Mouse (Mus musculus) liver, adult 2 months (tissue): ENCODE results near the gene Wipf1.

Experiments
- CTCF ChIP-seq: fragments of 200-500 bp; IDR thresholded peaks from 2 replicates; pipeline ENCODE4 v1.5.1; 2011; ENCODE audit warnings: low read depth, low read length, control low read depth
- POLR2A ChIP-seq: fragments of 200-500 bp; IDR thresholded peaks from 2 replicates; pipeline ENCODE4 v1.6.1; 2011; ENCODE audit warnings: low read length, control low read depth; ENCODE audit not compliant: insufficient read depth; ENCODE audit errors: extremely low read depth

DNA sequence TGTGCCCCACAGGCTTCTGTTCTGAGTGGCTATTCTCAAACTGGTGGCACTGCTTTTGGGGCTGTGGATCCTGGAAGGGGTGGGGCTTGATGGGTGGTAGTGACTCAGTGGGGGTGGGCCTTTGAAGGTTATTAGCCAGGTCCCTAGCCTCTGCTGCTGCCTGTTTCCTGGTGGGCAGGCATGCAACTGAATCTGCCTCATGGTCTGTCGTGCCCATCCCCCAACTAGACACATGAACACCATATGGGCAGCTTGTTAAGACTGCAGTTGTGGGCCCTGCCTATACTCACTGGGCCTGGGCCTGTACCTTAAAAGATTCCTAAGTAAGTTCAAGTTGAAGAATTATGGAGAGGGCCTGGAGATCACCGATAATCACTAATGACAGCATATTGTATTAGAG lies 16.0 kb upstream of the Wipf1 start:
- TF ChIP-seq POLR2A (no peak), CTCF (no peak)
